Mouse (Mus musculus): ENCODE measurements at regions not wholly inside any gene's neighbourhood (a gene's known extent, or its start where the extent isn't known, plus 50 kb on each side); places are given as distances from the start of the nearest gene placed in this dataset.

- no peak for TF ChIP-seq CTCF (IDR thresholded peaks at IDR 0.05; ENCODE audit: low read depth)
- TF ChIP-seq EP300 (IDR thresholded peaks at IDR 0.05; ENCODE audit: low read depth) = no peak
These were observed 118.5 kb downstream of the Zfp706 start for GRCm38 (mm10) chr15:36889072-36889471.
